Mouse (Mus musculus): ENCODE data around the gene Aldh16a1. TPM values are rescaled to one million over a fixed set of nuclear protein-coding genes. Genes with fewer than 3 reads are reported as not detected.
"Not testable (repeated sequence)": the region's sequence is repeated elsewhere in the genome, so short reads cannot be mapped to it uniquely, and the experiment has no call there.

The Aldh16a1 gene
- total RNA-seq, 2 experiments from 2014 or later: 11.6 to 15.1 TPM

DNA sequence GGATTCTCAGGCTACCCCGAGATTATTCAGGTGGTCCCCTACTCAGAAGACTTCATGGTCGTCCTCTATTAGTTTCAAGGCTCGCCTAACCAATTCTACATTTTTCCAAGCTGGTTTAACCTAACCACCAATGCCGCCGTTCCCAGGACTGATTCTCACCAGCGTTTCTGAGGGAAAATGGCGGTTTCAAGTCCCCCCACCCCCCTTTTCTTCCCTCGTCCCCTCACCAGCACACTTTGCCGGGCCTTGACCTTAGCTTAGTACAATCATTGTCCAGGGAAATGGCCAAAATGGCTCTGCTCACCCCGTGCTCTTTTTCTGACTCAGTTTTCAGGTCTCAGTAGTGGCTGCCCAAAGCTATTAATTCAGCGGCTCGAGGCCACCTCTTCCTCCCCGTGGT, 21.0 kb upstream of the Aldh16a1 start:
- intact Hi-C loops (cut with DNase I): no loop called here
- no peak for DNase-seq
- no peak overlapping the region for H3K27ac ChIP-seq
- no peak overlapping the region for H3K4me3 ChIP-seq
- TF ChIP-seq CTCF (IDR thresholded peaks at IDR 0.05): no peak

- no peak overlapping the region for H3K4me3 ChIP-seq
- no peak overlapping the region for H3K27ac ChIP-seq
- no peak for DNase-seq
- no peak for TF ChIP-seq CTCF (IDR thresholded peaks at IDR 0.05)
- intact Hi-C loops (cut with DNase I): no loop called here
Observed at GRCm38 (mm10) chr7:45174567-45175280, 20.3 kb upstream of the Aldh16a1 start.

DNA sequence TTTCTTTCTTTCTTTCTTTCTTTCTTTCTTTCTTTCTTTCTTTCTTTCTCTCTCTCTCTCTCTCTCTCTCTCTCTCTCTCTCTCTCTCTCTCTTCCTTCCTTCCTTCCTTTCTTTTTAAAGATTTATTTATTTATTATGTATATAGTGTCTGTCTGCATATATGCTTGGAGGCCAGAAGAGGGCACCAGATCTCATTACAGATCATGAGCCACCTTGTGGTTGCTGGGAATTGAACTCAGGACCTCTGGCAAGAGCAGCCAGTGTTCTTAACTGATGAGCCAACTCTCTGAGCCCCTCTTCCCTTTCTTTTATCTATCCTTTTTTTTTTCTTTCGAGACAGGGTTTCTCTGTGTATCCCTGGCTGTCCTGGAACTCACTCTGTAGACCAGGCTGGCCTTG, 19.4 kb upstream of the Aldh16a1 start:
- DNase-seq; H3K4me3 ChIP-seq; intact Hi-C loops (cut with DNase I); H3K27ac ChIP-seq: not testable (repeated sequence)
- peak; percentile 50 for TF ChIP-seq CTCF (IDR thresholded peaks at IDR 0.05)

- no peak for DNase-seq
- no peak overlapping the region for H3K4me3 ChIP-seq
- intact Hi-C loops (cut with DNase I): no loop called here
- TF ChIP-seq CTCF (IDR thresholded peaks at IDR 0.05): peak; percentile 57
- no peak overlapping the region for H3K27ac ChIP-seq
Observed at GRCm38 (mm10) chr7:45172974-45173373, 18.6 kb upstream of the Aldh16a1 start.

- H3K27ac ChIP-seq: no peak overlapping the region
- DNase-seq: no peak
- no peak overlapping the region for H3K4me3 ChIP-seq
- no peak for TF ChIP-seq CTCF (IDR thresholded peaks at IDR 0.05)
- intact Hi-C loops (cut with DNase I): no loop called here
Observed at GRCm38 (mm10) chr7:45169495-45169894, 15.1 kb upstream of the Aldh16a1 start.

GRCm38 (mm10) chr7:45168656-45169055, 14.3 kb upstream of the Aldh16a1 start:
- no peak overlapping the region for H3K27ac ChIP-seq
- 0 out of 2 replicates have a peak overlapping the region, but pooled peaks have one; percentile 7 for H3K4me3 ChIP-seq
- TF ChIP-seq CTCF (IDR thresholded peaks at IDR 0.05): no peak
- intact Hi-C loops (cut with DNase I): no loop called here
- no peak for DNase-seq

DNA sequence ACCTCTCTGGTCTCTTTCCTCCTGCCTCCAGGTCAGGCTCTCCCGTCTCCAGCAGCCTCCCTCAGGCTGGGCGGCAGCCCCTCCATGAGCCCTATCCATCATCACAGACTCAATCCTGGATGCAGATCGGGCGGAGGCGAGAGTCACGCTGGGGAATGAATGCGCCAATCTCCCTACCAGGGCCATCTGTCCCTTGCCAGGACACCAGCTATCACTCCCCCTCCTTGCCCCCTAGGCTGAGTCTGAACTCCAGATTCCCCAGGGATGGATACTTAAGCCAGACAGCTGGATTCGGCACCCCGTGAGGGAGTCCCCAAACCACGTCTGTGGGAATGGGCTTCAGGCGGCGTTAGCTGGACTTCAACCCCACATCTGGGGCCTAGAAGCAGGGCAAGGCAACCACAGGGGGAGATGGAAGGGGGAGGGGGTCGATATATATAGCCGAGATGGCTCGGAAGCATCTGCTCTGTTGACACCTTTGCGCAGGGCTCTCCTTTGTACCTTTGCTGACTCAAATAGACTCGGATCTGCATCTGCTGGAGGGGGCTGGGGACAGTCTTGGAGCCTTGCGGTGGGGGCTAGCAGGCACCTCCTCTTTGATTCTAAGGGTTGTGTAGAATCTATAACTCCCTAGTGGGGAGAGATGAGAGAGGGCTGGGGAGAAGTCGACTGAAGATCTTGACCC, 13.5 kb upstream of the Aldh16a1 start:
- no peak for TF ChIP-seq CTCF (IDR thresholded peaks at IDR 0.05)
- intact Hi-C loops (cut with DNase I): no loop called here

GRCm38 (mm10) chr7:45166950-45167401, 12.6 kb upstream of the Aldh16a1 start:
- Histone ChIP-seq H3K27ac (no peak overlapping the region), H3K4me3 (no peak overlapping the region)
- intact Hi-C loops (cut with DNase I): no loop called here
- no peak for TF ChIP-seq CTCF (IDR thresholded peaks at IDR 0.05)
- DNase-seq: no peak

More for the DNA sequence above, 13.5 kb upstream of the Aldh16a1 start:
- Histone ChIP-seq H3K4me3 (no peak overlapping the region), H3K27ac (no peak overlapping the region)
- no peak for DNase-seq

DNA sequence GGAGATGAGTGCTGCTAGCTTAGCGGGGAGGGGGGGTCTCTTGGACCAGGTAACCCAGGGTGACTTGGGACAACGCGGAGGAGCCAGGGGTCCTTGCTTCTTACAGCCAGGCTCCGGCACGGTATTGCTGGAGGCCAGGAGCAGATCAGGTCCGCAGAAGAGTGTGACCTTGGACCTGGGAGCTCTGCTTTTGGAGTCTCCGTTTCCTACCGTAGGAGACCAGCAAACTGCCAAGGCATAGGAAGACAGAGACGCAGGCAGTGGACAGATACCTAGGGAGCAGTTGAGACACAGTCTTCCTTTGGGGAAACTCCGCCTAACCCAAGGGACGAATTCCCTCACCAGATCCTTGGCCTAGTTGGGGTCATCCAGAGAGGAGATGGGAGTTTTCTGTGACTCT, 11.3 kb upstream of the Aldh16a1 start:
- DNase-seq: no peak
- intact Hi-C loops (cut with DNase I): no loop called here
- Histone ChIP-seq H3K27ac (no peak overlapping the region), H3K4me3 (no peak overlapping the region)
- no peak for TF ChIP-seq CTCF (IDR thresholded peaks at IDR 0.05)

DNA sequence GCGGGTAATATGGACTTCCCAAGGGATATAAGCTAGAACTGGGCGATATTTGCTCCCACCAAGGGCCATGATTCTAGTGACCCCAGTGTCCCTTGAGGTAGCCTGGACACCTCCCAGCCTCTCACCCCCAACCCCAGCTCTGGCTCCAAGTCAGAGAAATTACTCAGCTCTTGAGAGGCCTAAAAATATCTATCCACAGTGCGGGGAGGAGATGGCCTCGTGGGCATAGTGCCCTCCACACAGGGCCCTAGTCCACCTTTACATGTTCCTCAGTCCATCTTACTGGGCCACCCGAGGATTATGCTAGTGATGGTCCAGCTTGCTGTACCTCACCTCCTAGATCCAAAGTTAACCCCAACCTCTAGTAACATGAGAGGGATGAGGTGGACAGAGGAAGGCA, 10.4 kb upstream of the Aldh16a1 start:
- TF ChIP-seq CTCF (IDR thresholded peaks at IDR 0.05): no peak
- DNase-seq: no peak
- intact Hi-C loops (cut with DNase I): no loop called here
- Histone ChIP-seq H3K27ac (no peak overlapping the region), H3K4me3 (no peak overlapping the region)

DNA sequence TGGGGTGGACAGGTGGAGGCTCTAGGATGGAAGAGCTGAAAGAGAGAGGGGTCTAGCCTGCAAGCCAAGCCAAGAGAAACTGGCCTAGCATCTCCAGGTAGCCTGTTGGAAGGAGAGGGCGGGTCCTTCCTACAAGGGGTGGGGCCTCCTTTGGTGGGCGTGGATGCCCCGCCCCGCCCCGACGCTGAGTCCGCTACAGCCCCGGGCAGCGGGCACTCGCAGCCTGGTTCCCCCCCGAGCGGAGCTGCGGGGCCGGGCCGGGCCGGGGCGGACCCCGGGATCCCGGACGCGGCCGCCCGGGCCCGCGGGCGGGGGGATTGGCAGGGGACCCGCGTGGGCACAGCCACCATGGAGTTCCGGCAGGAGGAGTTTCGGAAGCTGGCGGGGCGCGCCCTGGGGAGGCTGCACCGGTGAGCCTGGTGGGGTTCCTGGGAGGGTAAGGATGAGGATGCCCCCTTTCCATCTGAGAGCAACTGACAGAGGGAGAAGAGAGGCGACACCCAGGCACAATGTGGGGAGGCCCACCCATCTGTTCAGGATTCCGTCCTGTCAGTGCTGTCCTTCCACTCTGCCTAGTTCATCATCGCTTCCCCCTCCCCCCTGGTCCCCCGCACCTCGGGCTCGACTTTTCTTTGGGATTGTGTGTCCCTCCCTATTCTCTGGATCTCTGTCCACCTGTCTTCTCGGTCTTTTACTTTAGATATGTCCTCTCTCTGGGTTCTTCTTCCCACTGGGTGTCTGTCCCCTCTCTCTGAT, 9.5 kb upstream of the Aldh16a1 start, which contains the start of gene Slc17a7:
TSS of gene Slc17a7 (plus strand) at position 215 of the 756 bp plus-strand sequence.
- H3K27ac ChIP-seq: no peak within 1 kb of the TSS
- peak; percentile 44 for DNase-seq
- H3K4me3 ChIP-seq: peak within 1 kb of the TSS; percentile 67
- intact Hi-C loops (cut with DNase I): loop anchor here (2.0 kb wide), 1 partner anchor 135 kb away; no protein-coding TSS in a partner anchor
- TF ChIP-seq CTCF (IDR thresholded peaks at IDR 0.05): no peak

DNA sequence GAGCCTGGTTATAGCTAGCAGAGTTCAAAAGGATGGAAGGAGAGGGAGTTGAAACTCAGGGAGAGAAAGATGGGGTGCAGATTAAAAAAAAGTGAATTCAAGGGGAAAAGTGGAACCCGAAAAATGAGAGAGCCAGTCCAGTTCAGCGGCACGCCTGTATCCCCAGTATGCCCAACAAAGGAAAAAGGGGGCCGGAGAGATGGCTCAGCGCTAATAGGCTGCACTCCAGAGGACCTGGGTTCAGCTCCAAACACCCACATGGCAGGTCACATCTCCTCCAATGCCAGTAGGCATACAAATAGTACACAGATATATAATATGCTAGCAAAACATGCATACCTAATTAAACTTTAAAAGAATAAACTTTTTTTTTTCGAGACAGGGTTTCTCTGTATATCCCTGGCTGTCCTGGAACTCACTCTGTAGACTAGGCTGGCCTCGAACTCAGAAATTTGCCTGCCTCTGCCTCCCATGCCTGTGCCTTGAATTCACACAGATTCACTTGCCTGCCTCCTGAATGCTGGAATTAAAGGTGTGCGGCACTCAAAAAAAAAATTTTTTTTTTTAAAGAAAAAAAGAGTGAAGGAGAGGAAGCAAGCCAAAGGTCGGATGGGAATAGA, 8.7 kb upstream of the Aldh16a1 start:
- Histone ChIP-seq H3K27ac (no peak overlapping the region), H3K4me3 (no peak overlapping the region)
- no peak for DNase-seq
- intact Hi-C loops (cut with DNase I): loop anchor here (1.0 to 2.0 kb wide), 2 partner anchors 35 to 136 kb away; no protein-coding TSS in a partner anchor
- TF ChIP-seq CTCF (IDR thresholded peaks at IDR 0.05): no peak

Data from gastrocnemius, adult 2 months (tissue).